Mouse (Mus musculus): ENCODE data around the gene Trp53i13. TPM values are rescaled to one million over a fixed set of nuclear protein-coding genes. Genes with fewer than 3 reads are reported as not detected.

The Trp53i13 gene
- polyA plus RNA-seq, 1 experiment: 11.6 TPM

GRCm38 (mm10) chr11:77516553-77517425 lies 1.0 kb upstream of the Trp53i13 start:
- DNase-seq (ENCODE audit: low read depth): no peak
- TF ChIP-seq POLR2A (IDR thresholded peaks at IDR 0.05; ENCODE audit: borderline replicate concordance, extremely low read depth, insufficient read depth, insufficient read length, poor library complexity, severe bottlenecking) (no peak), CTCF (IDR thresholded peaks at IDR 0.05; ENCODE audit: borderline replicate concordance, extremely low read depth, insufficient read depth, insufficient read length) (no peak)

GRCm38 (mm10) chr11:77514832-77515636 lies 746 bp downstream of the Trp53i13 start, which contains the start of gene Abhd15:
TSS of gene Abhd15 (plus strand) at chr11:77515121.
- TF ChIP-seq CTCF (IDR thresholded peaks at IDR 0.05; ENCODE audit: borderline replicate concordance, extremely low read depth, insufficient read depth, insufficient read length): no peak
- TF ChIP-seq POLR2A (IDR thresholded peaks at IDR 0.05; ENCODE audit: borderline replicate concordance, extremely low read depth, insufficient read depth, insufficient read length, poor library complexity, severe bottlenecking): no peak
- peak; percentile 87 for DNase-seq (ENCODE audit: low read depth)

GRCm38 (mm10) chr11:77514281-77514831 lies 1.4 kb downstream of the Trp53i13 start:
- TF ChIP-seq POLR2A (IDR thresholded peaks at IDR 0.05; ENCODE audit: borderline replicate concordance, extremely low read depth, insufficient read depth, insufficient read length, poor library complexity, severe bottlenecking): no peak
- no peak for TF ChIP-seq CTCF (IDR thresholded peaks at IDR 0.05; ENCODE audit: borderline replicate concordance, extremely low read depth, insufficient read depth, insufficient read length)
- no peak for DNase-seq (ENCODE audit: low read depth)

GRCm38 (mm10) chr11:77513811-77514170 lies 2.0 kb downstream of the Trp53i13 start:
- TF ChIP-seq POLR2A (IDR thresholded peaks at IDR 0.05; ENCODE audit: borderline replicate concordance, extremely low read depth, insufficient read depth, insufficient read length, poor library complexity, severe bottlenecking): no peak
- TF ChIP-seq CTCF (IDR thresholded peaks at IDR 0.05; ENCODE audit: borderline replicate concordance, extremely low read depth, insufficient read depth, insufficient read length): no peak
- no peak for DNase-seq (ENCODE audit: low read depth)

- peak; percentile 91 for DNase-seq (ENCODE audit: low read depth)
- peak; percentile 84 for TF ChIP-seq POLR2A (IDR thresholded peaks at IDR 0.05; ENCODE audit: borderline replicate concordance, extremely low read depth, insufficient read depth, insufficient read length, poor library complexity, severe bottlenecking)
- TF ChIP-seq CTCF (IDR thresholded peaks at IDR 0.05; ENCODE audit: borderline replicate concordance, extremely low read depth, insufficient read depth, insufficient read length): no peak
Observed at GRCm38 (mm10) chr11:77512891-77513810, 2.6 kb downstream of the Trp53i13 start.

GRCm38 (mm10) chr11:77511336-77511735 lies 4.4 kb downstream of the Trp53i13 start:
- TF ChIP-seq POLR2A (IDR thresholded peaks at IDR 0.05; ENCODE audit: borderline replicate concordance, extremely low read depth, insufficient read depth, insufficient read length, poor library complexity, severe bottlenecking) (no peak), CTCF (IDR thresholded peaks at IDR 0.05; ENCODE audit: borderline replicate concordance, extremely low read depth, insufficient read depth, insufficient read length) (no peak)
- DNase-seq (ENCODE audit: low read depth): no peak

GRCm38 (mm10) chr11:77508068-77509021 lies 7.4 kb downstream of the Trp53i13 start:
- DNase-seq (ENCODE audit: low read depth): peak; percentile 84
- TF ChIP-seq CTCF (IDR thresholded peaks at IDR 0.05; ENCODE audit: borderline replicate concordance, extremely low read depth, insufficient read depth, insufficient read length) (peak; percentile 91), POLR2A (IDR thresholded peaks at IDR 0.05; ENCODE audit: borderline replicate concordance, extremely low read depth, insufficient read depth, insufficient read length, poor library complexity, severe bottlenecking) (no peak)

- TF ChIP-seq POLR2A (IDR thresholded peaks at IDR 0.05; ENCODE audit: borderline replicate concordance, extremely low read depth, insufficient read depth, insufficient read length, poor library complexity, severe bottlenecking): no peak
- no peak for DNase-seq (ENCODE audit: low read depth)
Observed at GRCm38 (mm10) chr11:77507426-77507825, 8.4 kb downstream of the Trp53i13 start.

GRCm38 (mm10) chr11:77506941-77507340 lies 8.8 kb downstream of the Trp53i13 start:
- TF ChIP-seq POLR2A (IDR thresholded peaks at IDR 0.05; ENCODE audit: borderline replicate concordance, extremely low read depth, insufficient read depth, insufficient read length, poor library complexity, severe bottlenecking) (no peak), CTCF (IDR thresholded peaks at IDR 0.05; ENCODE audit: borderline replicate concordance, extremely low read depth, insufficient read depth, insufficient read length) (no peak)
- DNase-seq (ENCODE audit: low read depth): no peak
